Mouse (Mus musculus) forebrain, embryonic 13.5 days (tissue): ENCODE measurements around the gene Aox2. TPM values are rescaled to one million over a fixed set of nuclear protein-coding genes. Genes with fewer than 3 reads are reported as not detected.

Source experiments
- ATAC-seq: fragments of 200-750 bp; cut with Nextera tagmentation; 2 replicates; pipeline ENCODE4 v1.8.0; 2017
- H3K27ac ChIP-seq: fragments of 300-500 bp; sonication (generic); 2 replicates; pipeline ENCODE4 v1.5.1; 2015; ENCODE audit warnings: inconsistent platforms, mild to moderate bottlenecking, moderate library complexity
- H3K27me3 ChIP-seq: fragments of 300-500 bp; sonication (generic); 2 replicates; pipeline ENCODE4 v1.6.1; 2015; ENCODE audit warnings: mild to moderate bottlenecking, inconsistent platforms
- H3K36me3 ChIP-seq: fragments of 300-500 bp; sonication (generic); 2 replicates; pipeline ENCODE4 v1.6.1; 2015; ENCODE audit warnings: mild to moderate bottlenecking, inconsistent platforms; ENCODE audit not compliant: poor library complexity, severe bottlenecking
- H3K4me1 ChIP-seq: fragments of 300-500 bp; sonication (generic); 2 replicates; pipeline ENCODE4 v1.6.1; 2015; ENCODE audit warnings: inconsistent platforms
- H3K4me2 ChIP-seq: fragments of 300-500 bp; sonication (generic); 2 replicates; pipeline ENCODE4 v1.6.1; 2015; ENCODE audit warnings: inconsistent platforms, mild to moderate bottlenecking, moderate library complexity
- H3K4me3 ChIP-seq: fragments of 300-500 bp; sonication (generic); 2 replicates; pipeline ENCODE4 v1.5.1; 2015; ENCODE audit warnings: mild to moderate bottlenecking, inconsistent platforms
- H3K9ac ChIP-seq: fragments of 300-500 bp; sonication (generic); 2 replicates; pipeline ENCODE4 v1.6.1; 2015; ENCODE audit warnings: mild to moderate bottlenecking, inconsistent platforms
- H3K9me3 ChIP-seq: fragments of 300-500 bp; sonication (generic); replicated peaks from 2 replicates; pipeline ENCODE4 v1.6.1; 2016; ENCODE audit warnings: inconsistent platforms
- WGBS: fragments of 180-500 bp; shearing (Covaris S2); methylation state at CpG from one replicate; pipeline ENCODE4 v1.1.7; 2015; 5-methylcytosine and 5-hydroxymethylcytosine counted together
- polyA plus RNA-seq: library from polyadenylated mRNA; unstranded; fragments of >200 nt; fragmentation: Nextera tagmentation; extraction: Ambion mirVana; gene quantifications from 2 replicates; pipeline ENCODE4 v1.2.1, GENCODE M21; 2015

Gene Aox2
- polyA plus RNA-seq, 1 experiment from 2014 or later = not detected

DNA sequence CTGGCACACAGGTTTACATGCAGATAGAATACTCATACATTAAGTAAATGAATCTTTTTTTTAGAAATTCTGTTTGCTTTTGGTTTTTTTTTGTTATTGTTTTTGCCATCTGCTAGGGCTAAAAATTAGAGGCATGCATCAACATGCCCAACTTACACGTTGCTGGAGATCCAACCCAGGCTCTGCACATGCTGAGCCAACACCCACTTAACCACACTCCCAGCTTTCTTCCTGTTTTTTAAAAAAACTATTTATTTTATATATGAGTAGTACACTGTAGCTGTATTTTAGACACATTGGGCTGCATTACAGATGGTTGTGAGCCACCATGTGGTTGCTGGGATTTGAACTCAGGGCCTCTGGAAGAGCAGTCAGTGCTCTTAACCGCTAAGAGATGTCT is 137.9 kb downstream of the Aox2 start:
- Histone ChIP-seq H3K4me3 (no peak overlapping the region), H3K4me2 (no peak overlapping the region), H3K27me3 (no peaks in the 10 kb centered on the region), H3K9ac (no peak overlapping the region), H3K4me1 (peaks cover 3% of the 10 kb centered on the region), H3K36me3 (peaks cover 87% of the 10 kb centered on the region), H3K27ac (no peak overlapping the region), H3K9me3 (no peaks in the 10 kb centered on the region)
- whole genome bisulfite sequencing = 92% methylated on average over 2 of the region's 2 CpGs
- no peak for ATAC-seq

DNA sequence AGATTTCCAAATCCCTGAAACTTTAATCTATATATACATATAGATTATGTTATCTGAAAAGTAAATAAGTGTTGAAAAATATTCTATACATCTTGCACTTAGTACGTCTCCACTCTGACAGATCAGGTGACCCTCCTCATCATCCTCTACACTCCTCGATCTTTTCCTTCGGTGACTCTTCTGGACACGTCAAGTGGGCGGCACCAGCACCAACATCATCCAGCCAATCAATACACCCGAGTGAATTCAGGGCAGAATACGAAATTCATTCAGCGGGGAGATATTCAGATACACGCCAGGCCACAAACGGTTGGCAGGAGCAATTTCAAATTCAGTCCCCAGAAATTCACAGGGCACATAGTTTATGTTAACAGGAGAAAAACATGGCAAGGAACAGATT is 141.9 kb downstream of the Aox2 start:
- Histone ChIP-seq H3K4me3 (no peak overlapping the region), H3K4me1 (peaks cover 19% of the 10 kb centered on the region), H3K27ac (no peak overlapping the region), H3K4me2 (no peak overlapping the region), H3K36me3 (peaks cover 57% of the 10 kb centered on the region), H3K9ac (no peak overlapping the region), H3K27me3 (no peaks in the 10 kb centered on the region), H3K9me3 (no peaks in the 10 kb centered on the region)
- WGBS = 81% methylated on average over 10 of the region's 10 CpGs
- ATAC-seq = no peak

DNA sequence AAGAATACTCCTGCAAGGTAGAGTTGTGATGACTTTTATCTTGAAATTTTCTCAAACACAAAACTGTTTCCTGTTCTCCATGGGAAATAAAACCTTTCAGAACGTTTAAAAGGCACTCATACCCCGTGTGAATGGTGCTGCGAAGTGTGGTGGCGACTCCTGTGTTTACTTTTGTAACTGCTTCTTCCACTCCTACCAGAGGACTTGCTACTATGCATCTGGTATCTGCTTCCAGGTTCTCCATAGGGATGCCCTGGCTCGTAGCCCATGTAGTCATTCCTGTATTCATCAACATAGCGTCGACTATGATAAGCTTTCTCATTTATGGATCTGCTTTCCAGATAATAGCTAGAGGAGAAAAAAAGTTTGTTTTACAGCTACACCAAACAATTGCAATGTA is 142.8 kb downstream of the Aox2 start:
- no peak overlapping the region for H3K27ac ChIP-seq
- H3K4me2 ChIP-seq = peak overlapping the region; percentile 80; the same call in 1 of the 2 replicates
- H3K9me3 ChIP-seq = no peaks in the 10 kb centered on the region
- peaks cover 49% of the 10 kb centered on the region for H3K36me3 ChIP-seq
- H3K4me3 ChIP-seq = no peak overlapping the region
- H3K4me1 ChIP-seq = peaks cover 19% of the 10 kb centered on the region
- H3K27me3 ChIP-seq = no peaks in the 10 kb centered on the region
- H3K9ac ChIP-seq = no peak overlapping the region
- no peak for ATAC-seq
- WGBS = 80% methylated on average over 7 of the region's 7 CpGs

DNA sequence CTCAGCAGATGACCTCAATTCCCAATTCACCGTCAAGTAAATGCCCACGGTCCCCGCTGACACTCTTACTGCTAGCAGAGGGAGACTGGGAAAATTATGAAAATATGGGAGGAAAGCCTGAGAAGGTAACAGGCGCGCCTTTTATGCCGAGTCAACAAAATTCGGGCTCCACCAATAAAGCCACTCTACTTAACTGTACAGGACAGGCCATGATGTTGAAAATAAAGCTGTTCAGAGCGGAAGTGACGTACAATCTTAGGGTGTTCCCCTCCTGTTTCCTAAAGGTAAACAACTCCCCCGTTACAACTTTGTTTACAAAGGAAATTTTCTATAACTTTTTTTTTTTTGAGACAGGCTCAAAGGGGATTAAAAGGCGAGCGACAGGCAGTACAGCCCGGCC is 144.8 kb downstream of the Aox2 start:
- Histone ChIP-seq H3K4me3 (peak overlapping the region; percentile 100), H3K9me3 (no peaks in the 10 kb centered on the region), H3K9ac (peak overlapping the region; percentile 100), H3K27ac (peak overlapping the region; percentile 99; the same call in 1 of the 2 replicates), H3K36me3 (peaks cover 32% of the 10 kb centered on the region), H3K27me3 (no peaks in the 10 kb centered on the region), H3K4me1 (peaks cover 19% of the 10 kb centered on the region), H3K4me2 (peak overlapping the region; percentile 80)
- 12% methylated on average over 13 of the region's 13 CpGs for WGBS
- peak; percentile 53 for ATAC-seq

DNA sequence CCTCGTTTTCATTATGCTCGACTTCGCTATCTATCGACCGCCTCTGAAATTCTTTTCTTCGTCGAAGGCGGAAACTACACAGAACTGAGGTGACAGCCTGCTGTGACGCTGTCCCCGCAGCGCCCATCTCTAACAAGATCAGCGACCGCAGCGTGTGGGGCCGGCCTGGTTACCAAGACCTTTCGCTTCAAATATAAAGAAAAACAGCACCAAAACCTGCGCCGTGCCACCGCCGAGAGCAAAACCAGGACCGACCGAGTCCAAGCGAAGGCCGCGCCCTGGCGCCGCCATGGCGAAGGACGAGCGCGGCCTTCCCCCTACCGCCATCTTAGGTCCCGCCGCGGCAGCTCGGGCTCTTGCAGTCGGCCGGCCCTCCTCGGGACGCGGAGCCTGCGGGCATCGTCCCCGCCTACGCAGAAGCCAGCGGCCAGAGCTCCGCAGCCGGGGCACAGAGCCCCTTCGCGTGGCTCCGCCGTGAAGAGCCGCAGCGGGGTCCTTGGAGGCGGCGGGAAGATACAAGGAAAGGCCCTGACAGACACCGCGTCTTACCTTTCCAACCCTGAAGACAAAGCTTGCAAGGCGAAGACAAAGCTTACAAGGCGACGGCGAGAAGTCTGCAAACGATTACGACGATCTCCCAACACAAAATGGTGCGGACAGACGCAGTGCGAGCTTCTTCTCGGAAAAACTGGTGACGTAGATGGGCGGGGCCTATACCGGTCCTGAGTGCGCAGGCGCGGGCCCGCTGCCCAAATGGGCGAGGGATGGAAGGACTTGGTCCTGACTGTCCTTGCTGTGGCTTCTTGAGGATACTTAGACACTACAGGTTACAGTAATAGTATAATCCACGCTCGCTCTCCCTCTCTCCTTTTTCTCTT is 145.5 kb downstream of the Aox2 start, which contains the start of gene Clk1:
Gene Clk1 (minus strand): TSS at position 696 of the 878 bp plus-strand sequence.
- Histone ChIP-seq H3K36me3 (peaks cover 25% of the 10 kb centered on the region), H3K9ac (peak within 1 kb of the TSS; percentile 100), H3K27ac (peak within 1 kb of the TSS; percentile 99), H3K9me3 (no peaks in the 10 kb centered on the region), H3K27me3 (no peaks in the 10 kb centered on the region), H3K4me2 (peak within 1 kb of the TSS; percentile 80), H3K4me3 (peak within 1 kb of the TSS; percentile 100), H3K4me1 (peaks cover 19% of the 10 kb centered on the region)
- peak; percentile 95 for ATAC-seq
- under 1% methylated on average over 79 of the region's 79 CpGs for WGBS

DNA sequence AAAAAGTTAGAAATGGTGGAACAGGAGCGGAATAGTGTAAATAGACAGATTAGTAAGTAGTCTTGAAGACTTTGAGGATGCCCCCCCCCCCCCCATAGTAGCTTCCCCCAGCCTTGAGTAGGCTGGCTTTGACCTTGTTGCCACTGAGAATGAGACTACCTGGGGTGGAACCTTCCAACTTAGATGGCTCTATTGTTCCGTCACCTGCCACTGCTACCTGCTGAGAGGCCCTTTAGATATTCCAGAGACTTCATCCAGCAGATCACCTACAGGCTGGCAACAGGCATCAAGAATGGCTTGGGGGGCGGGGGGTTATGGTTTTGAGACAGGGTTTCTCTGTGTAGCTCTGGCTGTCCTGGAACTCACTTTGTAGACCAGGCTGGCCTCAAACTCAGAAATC is 146.4 kb downstream of the Aox2 start:
- no peaks in the 10 kb centered on the region for H3K27me3 ChIP-seq
- peaks cover 19% of the 10 kb centered on the region for H3K4me1 ChIP-seq
- H3K9me3 ChIP-seq = no peaks in the 10 kb centered on the region
- peak overlapping the region; percentile 80; the same call in 1 of the 2 replicates for H3K4me2 ChIP-seq
- ATAC-seq = 0 out of 2 replicates have a peak, but pooled peaks have one; percentile 0
- WGBS = 79% methylated on average over 3 of the region's 3 CpGs
- peaks cover 16% of the 10 kb centered on the region for H3K36me3 ChIP-seq
- H3K4me3 ChIP-seq = no peak overlapping the region
- no peak overlapping the region for H3K9ac ChIP-seq
- no peak overlapping the region for H3K27ac ChIP-seq

Other genes starting within 250 kb of the Aox2 start
- gene Aox1, start 248.4 kb upstream of the Aox2 start, polyA plus RNA-seq = 0.09 and 0.10 TPM in 2 replicates
- gene Aox3, start 165.2 kb upstream of the Aox2 start, polyA plus RNA-seq = not detected in 2 replicates
- 0.11 and 0.12 TPM in 2 replicates for gene Aox4, start 67.9 kb upstream of the Aox2 start, polyA plus RNA-seq
- 441 and 458 TPM in 2 replicates for gene Bzw1, start 114.6 kb downstream of the Aox2 start, polyA plus RNA-seq
- gene Clk1, start 145.7 kb downstream of the Aox2 start, polyA plus RNA-seq = 165 and 177 TPM in 2 replicates
- gene Nif3l1, start 166.8 kb downstream of the Aox2 start, polyA plus RNA-seq = 64.1 and 64.8 TPM in 2 replicates
- 54.2 and 54.6 TPM in 2 replicates for gene Ppil3, start 167.2 kb downstream of the Aox2 start, polyA plus RNA-seq
- gene Orc2, start 226.8 kb downstream of the Aox2 start, polyA plus RNA-seq = 34.0 and 40.1 TPM in 2 replicates